Mouse (Mus musculus): Measurements from ENCODE around the gene Itgb6. TPM values are rescaled to one million over a fixed set of nuclear protein-coding genes. Genes with fewer than 3 reads are reported as not detected.

Gene Itgb6
- 0.28 and 0.40 TPM in 2 replicates for polyA plus RNA-seq (2014; fragmentation: Nextera tagmentation; extraction: Ambion mirVana)

- no peak within 1 kb of the TSS for H3K4me2 ChIP-seq
- H3K27me3 ChIP-seq (ENCODE audit: control insufficient read depth, insufficient read depth, low read length), result no peaks in the 10 kb centered on the region
- no peak for DNase-seq (ENCODE audit: low spot score, missing footprints)
These were observed at the start of gene Itgb6 for GRCm38 (mm10) chr2:60722514-60722913. Gene Itgb6, minus strand, starts transcription at chr2:60722643.

GRCm38 (mm10) chr2:60766420-60766819 is 44.0 kb upstream of the Itgb6 start:
- no peak overlapping the region for H3K4me3 ChIP-seq (ENCODE audit: low read depth, low read length)
- no peak overlapping the region for H3K9ac ChIP-seq (ENCODE audit: low read length)
- no peaks in the 10 kb centered on the region for H3K27me3 ChIP-seq (ENCODE audit: control insufficient read depth, insufficient read depth, low read length)
- no peak overlapping the region for H3K4me2 ChIP-seq
- 83% methylated on average over 8 of the region's 8 CpGs for WGBS
- ATAC-seq (ENCODE audit: low FRiP score), result no peak
- no peak for DNase-seq (ENCODE audit: low spot score, missing footprints)
- no peaks in the 10 kb centered on the region for H3K36me3 ChIP-seq (ENCODE audit: control insufficient read depth, insufficient read depth, low read length)
- H3K4me1 ChIP-seq (ENCODE audit: control insufficient read depth, insufficient read depth, low read length), result no peaks in the 10 kb centered on the region
- no peaks in the 10 kb centered on the region; the same call in 1 of the 2 replicates for H3K9me3 ChIP-seq (ENCODE audit: control insufficient read depth, low read length)
- no peak overlapping the region for H3K27ac ChIP-seq (ENCODE audit: low read depth, low read length)

More at GRCm38 (mm10) chr2:60722514-60722913, at the start of gene Itgb6:
- no peak within 1 kb of the TSS for H3K9ac ChIP-seq (ENCODE audit: low read length)
- H3K36me3 ChIP-seq (ENCODE audit: control insufficient read depth, insufficient read depth, low read length), result no peaks in the 10 kb centered on the region
- H3K27ac ChIP-seq (ENCODE audit: low read depth, low read length), result no peak within 1 kb of the TSS
- 79% methylated on average over 14 of the region's 14 CpGs for WGBS
- no peak within 1 kb of the TSS for H3K4me3 ChIP-seq (ENCODE audit: low read depth, low read length)
- H3K4me1 ChIP-seq (ENCODE audit: control insufficient read depth, insufficient read depth, low read length), result no peaks in the 10 kb centered on the region
- ATAC-seq (ENCODE audit: low FRiP score), result peak; percentile 54
- H3K9me3 ChIP-seq (ENCODE audit: control insufficient read depth, low read length), result no peaks in the 10 kb centered on the region

GRCm38 (mm10) chr2:60756218-60756617 is 33.8 kb upstream of the Itgb6 start:
- Histone ChIP-seq H3K36me3 (ENCODE audit: control insufficient read depth, insufficient read depth, low read length) (no peaks in the 10 kb centered on the region), H3K9me3 (ENCODE audit: control insufficient read depth, low read length) (no peaks in the 10 kb centered on the region), H3K27me3 (ENCODE audit: control insufficient read depth, insufficient read depth, low read length) (no peaks in the 10 kb centered on the region), H3K4me2 (no peak overlapping the region), H3K9ac (ENCODE audit: low read length) (no peak overlapping the region), H3K4me1 (ENCODE audit: control insufficient read depth, insufficient read depth, low read length) (no peaks in the 10 kb centered on the region), H3K4me3 (ENCODE audit: low read depth, low read length) (no peak overlapping the region), H3K27ac (ENCODE audit: low read depth, low read length) (no peak overlapping the region)
- DNase-seq (ENCODE audit: low spot score, missing footprints), result no peak
- WGBS, result 87% methylated on average over 9 of the region's 9 CpGs
- no peak for ATAC-seq (ENCODE audit: low FRiP score)

GRCm38 (mm10) chr2:60755101-60755500 is 32.7 kb upstream of the Itgb6 start:
- no peak for ATAC-seq (ENCODE audit: low FRiP score)
- no peak overlapping the region for H3K4me3 ChIP-seq (ENCODE audit: low read depth, low read length)
- H3K27ac ChIP-seq (ENCODE audit: low read depth, low read length), result no peak overlapping the region
- H3K27me3 ChIP-seq (ENCODE audit: control insufficient read depth, insufficient read depth, low read length), result no peaks in the 10 kb centered on the region
- DNase-seq (ENCODE audit: low spot score, missing footprints), result peak; percentile 54
- no peaks in the 10 kb centered on the region for H3K36me3 ChIP-seq (ENCODE audit: control insufficient read depth, insufficient read depth, low read length)
- no peak overlapping the region for H3K9ac ChIP-seq (ENCODE audit: low read length)
- H3K9me3 ChIP-seq (ENCODE audit: control insufficient read depth, low read length), result no peaks in the 10 kb centered on the region
- H3K4me1 ChIP-seq (ENCODE audit: control insufficient read depth, insufficient read depth, low read length), result no peaks in the 10 kb centered on the region
- WGBS, result 96% methylated on average over 7 of the region's 7 CpGs
- no peak overlapping the region for H3K4me2 ChIP-seq

- Histone ChIP-seq H3K27me3 (ENCODE audit: control insufficient read depth, insufficient read depth, low read length) (no peaks in the 10 kb centered on the region), H3K4me1 (ENCODE audit: control insufficient read depth, insufficient read depth, low read length) (no peaks in the 10 kb centered on the region), H3K27ac (ENCODE audit: low read depth, low read length) (no peak overlapping the region), H3K9me3 (ENCODE audit: control insufficient read depth, low read length) (no peaks in the 10 kb centered on the region), H3K9ac (ENCODE audit: low read length) (no peak overlapping the region), H3K4me3 (ENCODE audit: low read depth, low read length) (no peak overlapping the region), H3K36me3 (ENCODE audit: control insufficient read depth, insufficient read depth, low read length) (no peaks in the 10 kb centered on the region), H3K4me2 (no peak overlapping the region)
- WGBS, result 92% methylated on average over 9 of the region's 9 CpGs
- ATAC-seq (ENCODE audit: low FRiP score) (no peak), DNase-seq (ENCODE audit: low spot score, missing footprints) (no peak)
These were observed 28.8 kb upstream of the Itgb6 start for GRCm38 (mm10) chr2:60751274-60751673.

- no peaks in the 10 kb centered on the region for H3K4me1 ChIP-seq (ENCODE audit: control insufficient read depth, insufficient read depth, low read length)
- no peak overlapping the region for H3K27ac ChIP-seq (ENCODE audit: low read depth, low read length)
- no peaks in the 10 kb centered on the region for H3K36me3 ChIP-seq (ENCODE audit: control insufficient read depth, insufficient read depth, low read length)
- WGBS, result 90% methylated on average over 3 of the region's 3 CpGs
- no peak overlapping the region for H3K4me3 ChIP-seq (ENCODE audit: low read depth, low read length)
- no peaks in the 10 kb centered on the region for H3K9me3 ChIP-seq (ENCODE audit: control insufficient read depth, low read length)
- DNase-seq (ENCODE audit: low spot score, missing footprints), result no peak
- H3K27me3 ChIP-seq (ENCODE audit: control insufficient read depth, insufficient read depth, low read length), result no peaks in the 10 kb centered on the region
- no peak overlapping the region for H3K4me2 ChIP-seq
- ATAC-seq (ENCODE audit: low FRiP score), result no peak
- H3K9ac ChIP-seq (ENCODE audit: low read length), result no peak overlapping the region
These were observed 28.1 kb upstream of the Itgb6 start for GRCm38 (mm10) chr2:60750591-60750990.

- 87% methylated on average over 1 of the region's 1 CpGs for WGBS
- no peak overlapping the region for H3K4me3 ChIP-seq (ENCODE audit: low read depth, low read length)
These were observed 26.1 kb upstream of the Itgb6 start for GRCm38 (mm10) chr2:60748585-60748984.

GRCm38 (mm10) chr2:60747590-60747989 is 25.1 kb upstream of the Itgb6 start:
- Histone ChIP-seq H3K4me3 (ENCODE audit: low read depth, low read length) (no peak overlapping the region), H3K27me3 (ENCODE audit: control insufficient read depth, insufficient read depth, low read length) (no peaks in the 10 kb centered on the region)
- WGBS, result 77% methylated on average over 3 of the region's 3 CpGs

More at GRCm38 (mm10) chr2:60748585-60748984, 26.1 kb upstream of the Itgb6 start:
- ATAC-seq (ENCODE audit: low FRiP score), result no peak
- no peaks in the 10 kb centered on the region for H3K36me3 ChIP-seq (ENCODE audit: control insufficient read depth, insufficient read depth, low read length)
- no peaks in the 10 kb centered on the region for H3K4me1 ChIP-seq (ENCODE audit: control insufficient read depth, insufficient read depth, low read length)
- no peak overlapping the region for H3K27ac ChIP-seq (ENCODE audit: low read depth, low read length)
- no peaks in the 10 kb centered on the region for H3K27me3 ChIP-seq (ENCODE audit: control insufficient read depth, insufficient read depth, low read length)
- no peak overlapping the region for H3K9ac ChIP-seq (ENCODE audit: low read length)
- H3K4me2 ChIP-seq, result no peak overlapping the region
- no peak for DNase-seq (ENCODE audit: low spot score, missing footprints)
- H3K9me3 ChIP-seq (ENCODE audit: control insufficient read depth, low read length), result no peaks in the 10 kb centered on the region

GRCm38 (mm10) chr2:60744674-60745073 is 22.2 kb upstream of the Itgb6 start:
- DNase-seq (ENCODE audit: low spot score, missing footprints) (no peak), ATAC-seq (ENCODE audit: low FRiP score) (no peak)
- no peaks in the 10 kb centered on the region for H3K4me1 ChIP-seq (ENCODE audit: control insufficient read depth, insufficient read depth, low read length)
- H3K9ac ChIP-seq (ENCODE audit: low read length), result no peak overlapping the region
- H3K27ac ChIP-seq (ENCODE audit: low read depth, low read length), result no peak overlapping the region
- no peaks in the 10 kb centered on the region for H3K9me3 ChIP-seq (ENCODE audit: control insufficient read depth, low read length)
- WGBS, result 61% methylated on average over 3 of the region's 3 CpGs
- H3K27me3 ChIP-seq (ENCODE audit: control insufficient read depth, insufficient read depth, low read length), result no peaks in the 10 kb centered on the region
- H3K4me3 ChIP-seq (ENCODE audit: low read depth, low read length), result no peak overlapping the region
- H3K36me3 ChIP-seq (ENCODE audit: control insufficient read depth, insufficient read depth, low read length), result no peaks in the 10 kb centered on the region
- no peak overlapping the region for H3K4me2 ChIP-seq

More at GRCm38 (mm10) chr2:60747590-60747989, 25.1 kb upstream of the Itgb6 start:
- Histone ChIP-seq H3K9ac (ENCODE audit: low read length) (no peak overlapping the region), H3K27ac (ENCODE audit: low read depth, low read length) (no peak overlapping the region), H3K9me3 (ENCODE audit: control insufficient read depth, low read length) (no peaks in the 10 kb centered on the region), H3K4me1 (ENCODE audit: control insufficient read depth, insufficient read depth, low read length) (no peaks in the 10 kb centered on the region), H3K36me3 (ENCODE audit: control insufficient read depth, insufficient read depth, low read length) (no peaks in the 10 kb centered on the region), H3K4me2 (no peak overlapping the region)
- no peak for ATAC-seq (ENCODE audit: low FRiP score)
- no peak for DNase-seq (ENCODE audit: low spot score, missing footprints)

Data from midbrain, embryonic 11.5 days (tissue).